Mouse (Mus musculus): ENCODE results near the gene Cacna1s. TPM values are rescaled to one million over a fixed set of nuclear protein-coding genes. Genes with fewer than 3 reads are reported as not detected.

Gene Cacna1s
- polyA plus RNA-seq, 1 experiment from 2014 or later: not detected

- WGBS: 75% methylated on average over 3 of the region's 3 CpGs
- Histone ChIP-seq H3K4me1 (ENCODE audit: control insufficient read depth, insufficient read depth, low read length) (no peaks in the 10 kb centered on the region), H3K36me3 (ENCODE audit: control insufficient read depth, insufficient read depth, low read length) (no peaks in the 10 kb centered on the region), H3K27ac (ENCODE audit: low read length) (no peak overlapping the region), H3K9me3 (ENCODE audit: control insufficient read depth, low read depth, low read length) (no peaks in the 10 kb centered on the region), H3K9ac (replicated peaks; ENCODE audit: low read depth, low read length) (no peak overlapping the region), H3K4me3 (ENCODE audit: low read depth, low read length) (no peak overlapping the region), H3K4me2 (replicated peaks; ENCODE audit: low read depth, low read length) (no peak overlapping the region), H3K27me3 (ENCODE audit: control insufficient read depth, insufficient read depth, low read length) (no peaks in the 10 kb centered on the region)
- ATAC-seq (ENCODE audit: insufficient number of reproducible peaks, insufficient read depth, low FRiP score, low read depth): no peak
Observed at GRCm38 (mm10) chr1:136085988-136086685, 33.6 kb downstream of the Cacna1s start.

GRCm38 (mm10) chr1:136089368-136090165 lies 37.0 kb downstream of the Cacna1s start:
- Histone ChIP-seq H3K4me3 (ENCODE audit: low read depth, low read length) (no peak overlapping the region), H3K4me2 (replicated peaks; ENCODE audit: low read depth, low read length) (no peak overlapping the region), H3K4me1 (ENCODE audit: control insufficient read depth, insufficient read depth, low read length) (no peaks in the 10 kb centered on the region), H3K9ac (replicated peaks; ENCODE audit: low read depth, low read length) (no peak overlapping the region), H3K27me3 (ENCODE audit: control insufficient read depth, insufficient read depth, low read length) (no peaks in the 10 kb centered on the region), H3K36me3 (ENCODE audit: control insufficient read depth, insufficient read depth, low read length) (no peaks in the 10 kb centered on the region), H3K27ac (ENCODE audit: low read length) (no peak overlapping the region), H3K9me3 (ENCODE audit: control insufficient read depth, low read depth, low read length) (no peaks in the 10 kb centered on the region)
- no peak for ATAC-seq (ENCODE audit: insufficient number of reproducible peaks, insufficient read depth, low FRiP score, low read depth)
- 72% methylated on average over 9 of the region's 9 CpGs for WGBS

- Histone ChIP-seq H3K27ac (ENCODE audit: low read length) (no peak overlapping the region), H3K4me1 (ENCODE audit: control insufficient read depth, insufficient read depth, low read length) (no peaks in the 10 kb centered on the region), H3K36me3 (ENCODE audit: control insufficient read depth, insufficient read depth, low read length) (no peaks in the 10 kb centered on the region), H3K9me3 (ENCODE audit: control insufficient read depth, low read depth, low read length) (no peaks in the 10 kb centered on the region), H3K4me3 (ENCODE audit: low read depth, low read length) (no peak overlapping the region), H3K9ac (replicated peaks; ENCODE audit: low read depth, low read length) (no peak overlapping the region), H3K27me3 (ENCODE audit: control insufficient read depth, insufficient read depth, low read length) (no peaks in the 10 kb centered on the region), H3K4me2 (replicated peaks; ENCODE audit: low read depth, low read length) (no peak overlapping the region)
- no peak for ATAC-seq (ENCODE audit: insufficient number of reproducible peaks, insufficient read depth, low FRiP score, low read depth)
- 63% methylated on average over 3 of the region's 3 CpGs for WGBS
Observed at GRCm38 (mm10) chr1:136093726-136094125, 41.2 kb downstream of the Cacna1s start.

GRCm38 (mm10) chr1:136094807-136095206 lies 42.3 kb downstream of the Cacna1s start:
- ATAC-seq (ENCODE audit: insufficient number of reproducible peaks, insufficient read depth, low FRiP score, low read depth): no peak

GRCm38 (mm10) chr1:136102094-136102493 lies 49.5 kb downstream of the Cacna1s start:
- Histone ChIP-seq H3K9me3 (ENCODE audit: control insufficient read depth, low read depth, low read length) (no peaks in the 10 kb centered on the region), H3K4me3 (ENCODE audit: low read depth, low read length) (no peak overlapping the region), H3K27ac (ENCODE audit: low read length) (no peak overlapping the region), H3K9ac (replicated peaks; ENCODE audit: low read depth, low read length) (no peak overlapping the region), H3K4me1 (ENCODE audit: control insufficient read depth, insufficient read depth, low read length) (no peaks in the 10 kb centered on the region), H3K27me3 (ENCODE audit: control insufficient read depth, insufficient read depth, low read length) (no peaks in the 10 kb centered on the region), H3K4me2 (replicated peaks; ENCODE audit: low read depth, low read length) (no peak overlapping the region), H3K36me3 (ENCODE audit: control insufficient read depth, insufficient read depth, low read length) (no peaks in the 10 kb centered on the region)
- 72% methylated on average over 4 of the region's 4 CpGs for WGBS
- ATAC-seq (ENCODE audit: insufficient number of reproducible peaks, insufficient read depth, low FRiP score, low read depth): no peak

More at GRCm38 (mm10) chr1:136094807-136095206, 42.3 kb downstream of the Cacna1s start:
- WGBS: 74% methylated on average over 5 of the region's 5 CpGs
- Histone ChIP-seq H3K4me3 (ENCODE audit: low read depth, low read length) (no peak overlapping the region), H3K9ac (replicated peaks; ENCODE audit: low read depth, low read length) (no peak overlapping the region), H3K36me3 (ENCODE audit: control insufficient read depth, insufficient read depth, low read length) (no peaks in the 10 kb centered on the region), H3K9me3 (ENCODE audit: control insufficient read depth, low read depth, low read length) (no peaks in the 10 kb centered on the region), H3K27ac (ENCODE audit: low read length) (no peak overlapping the region), H3K4me1 (ENCODE audit: control insufficient read depth, insufficient read depth, low read length) (no peaks in the 10 kb centered on the region), H3K4me2 (replicated peaks; ENCODE audit: low read depth, low read length) (no peak overlapping the region), H3K27me3 (ENCODE audit: control insufficient read depth, insufficient read depth, low read length) (no peaks in the 10 kb centered on the region)

GRCm38 (mm10) chr1:136102551-136102950 lies 50.0 kb downstream of the Cacna1s start:
- Histone ChIP-seq H3K27ac (ENCODE audit: low read length) (no peak overlapping the region), H3K9ac (replicated peaks; ENCODE audit: low read depth, low read length) (no peak overlapping the region), H3K36me3 (ENCODE audit: control insufficient read depth, insufficient read depth, low read length) (no peaks in the 10 kb centered on the region), H3K27me3 (ENCODE audit: control insufficient read depth, insufficient read depth, low read length) (no peaks in the 10 kb centered on the region), H3K9me3 (ENCODE audit: control insufficient read depth, low read depth, low read length) (no peaks in the 10 kb centered on the region), H3K4me3 (ENCODE audit: low read depth, low read length) (no peak overlapping the region), H3K4me2 (replicated peaks; ENCODE audit: low read depth, low read length) (no peak overlapping the region), H3K4me1 (ENCODE audit: control insufficient read depth, insufficient read depth, low read length) (no peaks in the 10 kb centered on the region)
- 66% methylated on average over 3 of the region's 3 CpGs for WGBS
- no peak for ATAC-seq (ENCODE audit: insufficient number of reproducible peaks, insufficient read depth, low FRiP score, low read depth)

GRCm38 (mm10) chr1:136102981-136103380 lies 50.4 kb downstream of the Cacna1s start:
- no peak for ATAC-seq (ENCODE audit: insufficient number of reproducible peaks, insufficient read depth, low FRiP score, low read depth)
- 51% methylated on average over 2 of the region's 2 CpGs for WGBS
- H3K4me2 ChIP-seq (replicated peaks; ENCODE audit: low read depth, low read length): no peak overlapping the region

GRCm38 (mm10) chr1:136103696-136104095 lies 51.1 kb downstream of the Cacna1s start:
- WGBS: 87% methylated on average over 7 of the region's 7 CpGs
- ATAC-seq (ENCODE audit: insufficient number of reproducible peaks, insufficient read depth, low FRiP score, low read depth): no peak
- no peaks in the 10 kb centered on the region for H3K36me3 ChIP-seq (ENCODE audit: control insufficient read depth, insufficient read depth, low read length)

More at GRCm38 (mm10) chr1:136102981-136103380, 50.4 kb downstream of the Cacna1s start:
- H3K4me1 ChIP-seq (ENCODE audit: control insufficient read depth, insufficient read depth, low read length): no peaks in the 10 kb centered on the region
- H3K4me3 ChIP-seq (ENCODE audit: low read depth, low read length): no peak overlapping the region
- no peaks in the 10 kb centered on the region for H3K9me3 ChIP-seq (ENCODE audit: control insufficient read depth, low read depth, low read length)
- H3K27me3 ChIP-seq (ENCODE audit: control insufficient read depth, insufficient read depth, low read length): no peaks in the 10 kb centered on the region
- H3K27ac ChIP-seq (ENCODE audit: low read length): no peak overlapping the region
- H3K36me3 ChIP-seq (ENCODE audit: control insufficient read depth, insufficient read depth, low read length): no peaks in the 10 kb centered on the region
- no peak overlapping the region for H3K9ac ChIP-seq (replicated peaks; ENCODE audit: low read depth, low read length)

More at GRCm38 (mm10) chr1:136103696-136104095, 51.1 kb downstream of the Cacna1s start:
- Histone ChIP-seq H3K4me3 (ENCODE audit: low read depth, low read length) (no peak overlapping the region), H3K4me2 (replicated peaks; ENCODE audit: low read depth, low read length) (no peak overlapping the region), H3K9me3 (ENCODE audit: control insufficient read depth, low read depth, low read length) (no peaks in the 10 kb centered on the region), H3K27me3 (ENCODE audit: control insufficient read depth, insufficient read depth, low read length) (no peaks in the 10 kb centered on the region), H3K4me1 (ENCODE audit: control insufficient read depth, insufficient read depth, low read length) (no peaks in the 10 kb centered on the region), H3K9ac (replicated peaks; ENCODE audit: low read depth, low read length) (no peak overlapping the region), H3K27ac (ENCODE audit: low read length) (no peak overlapping the region)

All from stomach, embryonic 14.5 days (tissue).